Mouse (Mus musculus) embryonic fibroblast, embryonic 13.5 days (primary cell): Measurements from ENCODE around the gene Spp2.

Source experiments
- CTCF ChIP-seq: IDR thresholded peaks from 2 replicates; pipeline ENCODE4 v1.5.1; 2011; ENCODE audit warnings: mild to moderate bottlenecking, control low read depth, low read length, moderate library complexity, borderline replicate concordance; ENCODE audit not compliant: insufficient read depth
- POLR2A ChIP-seq: IDR thresholded peaks from 2 replicates; pipeline ENCODE4 v1.6.1; 2011; ENCODE audit warnings: low read depth, mild to moderate bottlenecking, control low read depth, low read length, moderate library complexity

DNA sequence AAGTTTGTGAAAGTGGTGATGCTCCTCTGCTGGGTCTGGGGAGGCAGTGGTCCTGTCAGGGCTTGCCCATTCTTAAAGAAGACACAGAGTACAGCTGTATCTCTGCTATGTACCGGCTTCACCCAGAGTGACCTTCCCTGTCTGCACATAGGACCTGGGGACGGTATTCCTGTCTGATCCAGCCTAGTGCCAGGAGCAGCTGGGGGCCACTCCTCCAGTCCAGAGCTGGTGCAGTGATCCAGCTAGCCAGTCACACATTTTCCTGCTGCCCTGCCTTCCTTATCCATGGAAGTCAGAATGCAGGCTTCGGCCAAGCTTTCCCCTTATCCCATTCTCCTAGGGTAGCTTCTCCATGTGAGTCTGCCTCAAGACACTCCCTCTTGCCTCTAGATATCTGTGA, 49.0 kb downstream of the Spp2 start:
- TF ChIP-seq CTCF (no peak), POLR2A (no peak)
